Mouse (Mus musculus) yolk sac, embryonic 10.5 days (tissue): Measurements from ENCODE around the gene Cd37.
"Not testable (repeated sequence)": the region's sequence is repeated elsewhere in the genome, so short reads cannot be mapped to it uniquely, and the experiment has no call there.

Experiments
- DNase-seq: peaks from one replicate; pipeline ENCODE4 v3.0.0-alpha.2; 2017; ENCODE audit warnings: low spot score

Gene Cd37

DNA sequence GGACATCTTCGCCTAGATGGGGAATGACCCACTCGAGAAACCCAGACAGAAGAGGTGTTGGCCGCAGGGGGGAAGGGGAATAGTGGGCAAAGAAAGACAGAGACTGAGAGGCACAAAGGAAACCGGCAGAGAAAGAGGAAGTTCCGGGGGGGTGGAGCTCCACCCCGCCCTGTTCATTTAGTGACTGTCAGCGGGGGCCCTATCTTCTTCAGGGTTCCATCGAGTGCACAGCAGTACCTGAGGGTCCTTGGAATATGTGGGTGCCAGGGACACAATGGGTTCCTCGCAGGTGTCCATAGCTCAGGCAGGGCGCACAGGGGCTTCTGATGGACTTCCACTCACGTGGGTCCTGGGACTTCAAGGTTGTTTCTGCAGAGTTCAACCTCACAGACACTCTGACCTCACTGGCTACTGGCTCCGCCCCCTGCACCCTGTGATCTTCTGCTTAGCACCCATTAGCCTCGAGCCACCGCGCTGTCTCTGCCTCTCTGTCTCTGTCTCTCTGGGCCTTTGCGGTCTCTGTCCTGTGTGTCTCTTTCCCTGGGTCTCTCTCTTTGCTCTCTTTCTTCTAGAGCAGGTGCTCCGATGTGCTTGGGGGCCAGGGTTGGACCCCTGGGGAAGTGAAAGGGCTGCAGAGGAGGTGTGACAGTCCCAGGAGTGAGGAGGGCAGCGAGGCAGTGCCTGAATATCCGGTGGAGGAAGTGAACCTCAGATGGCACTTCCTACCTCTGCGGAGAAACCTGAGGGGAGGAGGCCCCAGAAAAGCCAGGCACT, at the start of gene Cd37:
Cd37 (minus strand) TSS at position 393 of the 774 bp plus-strand sequence.
- no peak for DNase-seq

- no peak for DNase-seq
Measured at GRCm38 (mm10) chr7:45286486-45286885, 47.6 kb upstream of the Cd37 start.

GRCm38 (mm10) chr7:45277136-45277760, 38.3 kb upstream of the Cd37 start, which contains the start of gene Slc6a21:
Slc6a21 (plus strand) TSS chr7:45277513.
- DNase-seq = peak; percentile 69

DNA sequence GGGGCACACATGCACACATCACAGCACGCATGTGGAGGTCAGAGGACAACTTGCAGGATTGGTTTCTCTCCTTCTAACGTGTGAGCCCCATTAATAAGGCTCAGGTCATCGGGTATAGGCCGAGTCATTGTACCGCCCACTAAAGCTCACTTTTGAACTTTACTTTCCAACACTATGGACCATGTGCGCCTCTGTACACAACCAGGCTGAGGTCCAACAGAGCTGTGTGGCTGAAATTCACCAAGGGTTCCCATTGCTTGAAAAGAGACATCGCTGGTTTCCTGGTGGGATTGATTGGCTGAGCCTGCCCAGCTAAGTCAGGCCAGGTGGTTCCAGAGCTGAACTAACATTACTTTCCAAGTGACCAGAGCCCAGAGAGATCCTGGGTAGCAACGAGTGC, 34.8 kb upstream of the Cd37 start:
- DNase-seq = no peak

- no peak for DNase-seq
Measured at GRCm38 (mm10) chr7:45272786-45273412, 34.0 kb upstream of the Cd37 start.

DNA sequence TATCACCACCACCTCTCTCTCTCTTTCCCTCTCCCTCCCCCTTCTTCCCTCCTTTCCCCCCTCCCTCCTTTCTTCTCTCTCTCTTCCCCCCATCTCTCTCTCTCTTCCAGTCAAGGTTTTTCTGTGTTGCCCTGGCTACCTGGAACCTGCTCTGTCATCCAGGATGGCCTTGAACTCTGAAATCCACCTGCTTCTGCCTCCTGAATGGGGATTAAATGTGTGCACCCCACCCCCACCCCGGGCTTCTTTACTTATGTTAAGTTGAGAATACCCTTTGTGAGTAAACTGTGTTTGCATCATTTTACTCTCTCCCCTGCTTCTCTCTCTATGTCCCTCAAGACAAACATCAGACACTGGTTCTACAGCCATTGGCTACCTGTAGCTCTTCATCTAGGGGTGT, 26.6 kb upstream of the Cd37 start:
- no peak for DNase-seq

- no peak for DNase-seq
Measured at GRCm38 (mm10) chr7:45264348-45264747, 25.4 kb upstream of the Cd37 start.

- DNase-seq = no peak
Measured at GRCm38 (mm10) chr7:45263006-45263607, 24.2 kb upstream of the Cd37 start.

DNA sequence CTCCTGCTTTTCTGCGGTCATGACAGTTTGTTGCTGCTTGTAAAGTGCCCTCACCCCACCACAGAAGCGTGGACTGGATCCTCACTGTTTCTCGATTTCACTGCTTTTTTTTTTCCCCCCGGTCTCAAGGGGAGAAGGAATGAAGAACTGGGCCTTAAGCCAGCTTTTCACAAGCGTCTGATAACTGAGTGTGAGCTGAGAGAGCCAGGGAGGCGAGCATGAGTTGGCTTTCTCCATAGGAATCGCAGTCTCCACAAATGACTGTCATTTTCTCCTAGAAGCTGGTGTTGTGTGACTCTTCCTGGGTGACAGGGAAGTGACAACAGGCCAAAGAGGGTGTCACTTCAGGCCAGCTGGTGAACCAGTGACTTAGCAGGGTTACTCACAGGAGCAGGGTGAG, 23.4 kb upstream of the Cd37 start:
- DNase-seq = no peak

- DNase-seq = no peak
Measured at GRCm38 (mm10) chr7:45259281-45259680, 20.4 kb upstream of the Cd37 start.

GRCm38 (mm10) chr7:45257063-45257840, 18.3 kb upstream of the Cd37 start:
- no peak for DNase-seq

DNA sequence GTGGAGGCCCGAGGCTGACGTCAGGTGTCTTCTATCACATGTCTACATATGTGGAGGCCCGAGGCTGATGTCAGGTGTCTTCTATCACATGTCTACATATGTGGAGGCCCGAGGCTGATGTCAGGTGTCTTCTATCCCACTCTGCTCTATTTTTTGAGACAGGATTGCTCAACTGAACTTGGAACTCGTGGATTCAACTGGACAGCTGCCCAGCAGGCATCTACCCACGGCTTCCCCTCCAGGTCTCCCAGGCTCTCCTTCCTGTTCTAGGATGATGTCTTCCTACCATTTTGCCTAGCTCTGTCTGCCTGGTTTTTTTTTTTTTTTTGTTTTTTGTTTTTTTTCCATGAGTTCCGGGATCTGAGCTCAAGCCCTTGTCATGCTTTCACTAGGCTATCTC, 16.9 kb upstream of the Cd37 start:
- DNase-seq = not testable (repeated sequence)

- DNase-seq = no peak
Measured at GRCm38 (mm10) chr7:45253806-45254205, 14.9 kb upstream of the Cd37 start.

- DNase-seq = no peak
Measured at GRCm38 (mm10) chr7:45247666-45248065, 8.8 kb upstream of the Cd37 start.

DNA sequence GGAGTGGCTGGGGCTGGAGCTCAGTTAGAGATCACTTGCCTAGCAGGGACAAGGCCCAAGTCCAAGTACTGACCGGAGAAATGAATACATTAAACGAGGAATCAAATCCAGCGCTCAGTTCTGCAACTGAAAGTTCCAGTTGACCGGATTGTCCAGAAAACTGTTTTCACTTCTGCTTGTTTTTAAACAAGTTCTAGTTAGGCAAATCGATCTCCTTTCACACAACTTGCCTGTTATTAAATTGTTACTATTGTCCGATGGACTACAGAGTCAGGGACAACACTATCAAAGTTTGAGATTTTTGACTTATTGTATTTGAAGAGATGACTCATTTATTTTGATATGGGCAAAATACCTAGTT, 2.5 kb upstream of the Cd37 start:
- DNase-seq = no peak

GRCm38 (mm10) chr7:45240633-45241388, 1.9 kb upstream of the Cd37 start, which contains the start of gene Slc6a16:
Slc6a16 (plus strand) TSS chr7:45241085.
- DNase-seq = peak; percentile 50

- DNase-seq = no peak
Measured at GRCm38 (mm10) chr7:45240109-45240508, 1.2 kb upstream of the Cd37 start.

DNA sequence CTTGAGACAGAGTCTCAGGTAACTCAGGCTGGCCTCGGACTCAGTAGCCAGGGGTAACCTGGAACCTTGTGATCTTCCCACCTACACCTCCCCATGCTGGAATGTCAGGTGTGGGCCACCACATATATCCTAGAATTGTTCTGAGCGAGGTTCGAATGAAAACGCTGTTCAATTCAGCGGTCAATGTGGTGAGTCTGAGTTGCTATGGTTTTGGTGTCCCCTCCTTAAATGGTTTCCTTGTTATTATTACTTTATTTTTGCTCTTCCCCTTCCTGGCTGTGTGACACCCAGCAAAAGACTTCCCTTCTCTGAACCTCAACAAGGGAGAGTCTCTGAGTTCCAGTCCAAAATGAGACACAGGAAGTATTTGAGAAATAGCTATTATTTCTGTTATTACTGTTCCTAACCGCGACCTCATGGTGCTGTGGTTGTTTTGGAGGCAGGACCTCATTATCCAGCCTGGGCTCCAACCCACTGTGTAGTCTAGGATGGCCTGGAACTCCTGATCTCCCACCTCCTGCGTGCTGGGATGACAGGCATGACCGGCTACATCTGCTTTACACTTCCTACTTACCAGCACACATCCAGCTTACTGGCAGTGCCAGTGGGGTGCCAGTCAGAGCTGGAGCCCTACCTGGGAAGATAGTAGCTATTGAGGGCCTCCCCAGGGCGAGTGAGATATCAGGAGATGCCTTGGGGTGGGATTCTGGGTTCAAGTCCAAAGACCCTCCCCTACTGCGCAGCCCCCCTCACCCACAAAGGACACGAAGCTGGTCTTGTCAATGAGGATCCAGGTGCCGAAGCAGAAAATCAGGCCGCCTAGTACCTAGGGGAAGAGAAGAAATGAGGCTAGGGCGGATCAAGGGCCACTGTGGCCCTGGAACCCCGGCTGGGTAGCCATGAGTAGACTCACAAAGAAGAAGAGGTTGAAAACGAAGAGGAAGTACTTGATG, 892 bp downstream of the Cd37 start:
- no peak for DNase-seq

GRCm38 (mm10) chr7:45235656-45236180, 3.2 kb downstream of the Cd37 start:
- no peak for DNase-seq
